Mouse (Mus musculus) kidney, adult 2 months (tissue): Measurements from ENCODE around the gene Csnk2b.

Experiments
- CTCF ChIP-seq: fragments of 200-500 bp; conservative IDR thresholded peaks from 2 replicates; pipeline ENCODE4 v1.5.1; 2011; ENCODE audit warnings: low read depth, mild to moderate bottlenecking, control low read depth, low read length, moderate library complexity, mixed read lengths; ENCODE audit not compliant: insufficient read depth, insufficient read length
- POLR2A ChIP-seq: fragments of 200-500 bp; IDR thresholded peaks from one replicate; pipeline ENCODE4 v1.6.1; 2011; ENCODE audit warnings: low read depth, low read length, control low read depth

DNA sequence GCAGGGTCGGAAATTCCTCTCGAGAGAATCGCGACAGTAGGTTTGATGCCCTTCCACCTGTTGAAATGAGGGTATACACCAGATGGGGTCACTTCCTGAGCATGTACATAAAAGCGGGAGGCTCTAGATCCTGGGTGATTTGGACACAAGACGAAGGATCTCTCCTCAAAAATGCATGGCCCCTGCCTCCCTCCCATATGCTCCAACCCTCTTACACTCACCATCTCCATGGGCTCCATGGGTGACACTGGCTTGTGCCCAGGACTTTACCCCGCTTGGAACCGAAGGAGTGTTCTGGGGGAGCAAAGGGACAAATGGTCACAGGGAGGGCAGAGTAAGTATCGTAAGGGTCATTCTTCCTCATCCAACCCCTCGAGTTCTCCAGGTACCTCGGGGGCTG is 39.6 kb upstream of the Csnk2b start:
- TF ChIP-seq POLR2A = no peak
- no peak for TF ChIP-seq CTCF
